Mouse (Mus musculus): ENCODE measurements around the gene Flad1. TPM values are rescaled to one million over a fixed set of nuclear protein-coding genes. Genes with fewer than 3 reads are reported as not detected.

The Flad1 gene
- polyA plus RNA-seq, 1 experiment from 2014 or later = 25.0 TPM

DNA sequence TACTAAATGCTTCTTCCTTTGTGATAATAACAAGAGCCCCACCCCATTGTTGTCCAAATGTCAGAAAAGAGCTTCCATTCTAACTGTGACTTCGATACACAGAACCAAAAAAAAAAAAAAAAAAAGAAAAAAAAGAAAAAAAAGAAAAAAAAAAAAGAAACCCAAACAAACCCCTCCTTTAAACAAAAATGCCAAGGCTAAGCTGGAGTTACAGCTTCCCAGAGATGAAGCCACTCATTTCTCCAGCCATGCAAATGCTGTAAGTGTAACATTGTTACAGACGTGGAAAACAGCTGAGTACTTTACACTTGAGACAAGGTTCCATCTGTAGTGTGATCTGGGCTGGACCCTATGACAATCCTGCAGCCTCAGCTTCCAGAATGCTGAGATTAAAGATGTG lies 5.5 kb upstream of the Flad1 start:
- H3K4me3 ChIP-seq (replicated peaks) = peak overlapping the region; percentile 60
- peaks cover 35% of the 10 kb centered on the region for H3K4me1 ChIP-seq (replicated peaks)
- ATAC-seq (ENCODE audit: insufficient number of reproducible peaks, insufficient read depth, low FRiP score, low TSS enrichment, low read depth) = no peak
- H3K27me3 ChIP-seq = no peaks in the 10 kb centered on the region
- peak overlapping the region; percentile 66 for H3K9ac ChIP-seq (replicated peaks)
- peak overlapping the region; percentile 80 for H3K4me2 ChIP-seq
- H3K27ac ChIP-seq = peak overlapping the region; percentile 97
- no peaks in the 10 kb centered on the region for H3K9me3 ChIP-seq
- 38% methylated on average over 2 of the region's 2 CpGs for WGBS
- peaks cover 36% of the 10 kb centered on the region for H3K36me3 ChIP-seq

DNA sequence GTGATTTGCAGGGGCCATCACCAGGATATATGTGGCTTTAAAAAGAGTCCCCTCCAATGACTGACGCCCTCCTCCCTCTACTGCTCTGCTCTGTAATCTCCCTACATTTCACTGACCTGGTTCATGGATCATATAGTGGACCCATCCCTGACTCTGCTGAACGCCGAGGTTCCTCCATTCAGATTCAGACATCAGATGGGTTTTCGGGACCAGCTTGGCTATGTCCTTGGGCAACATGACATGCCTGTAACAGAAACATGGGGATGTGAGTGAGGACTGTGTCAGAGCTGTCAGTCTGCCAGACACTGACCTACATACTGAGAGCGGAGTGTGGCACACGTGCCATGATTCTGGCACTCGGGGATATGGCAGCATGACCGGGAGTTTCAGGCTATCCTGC lies 4.5 kb upstream of the Flad1 start:
- Histone ChIP-seq H3K27me3 (no peaks in the 10 kb centered on the region), H3K9me3 (no peaks in the 10 kb centered on the region), H3K27ac (no peak overlapping the region), H3K9ac (replicated peaks) (no peak overlapping the region), H3K36me3 (peaks cover 36% of the 10 kb centered on the region), H3K4me3 (replicated peaks) (0 out of 2 replicates have a peak overlapping the region, but pooled peaks have one; percentile 60), H3K4me1 (replicated peaks) (peaks cover 27% of the 10 kb centered on the region), H3K4me2 (peak overlapping the region; percentile 80)
- no peak for ATAC-seq (ENCODE audit: insufficient number of reproducible peaks, insufficient read depth, low FRiP score, low TSS enrichment, low read depth)
- WGBS = 98% methylated on average over 8 of the region's 8 CpGs

DNA sequence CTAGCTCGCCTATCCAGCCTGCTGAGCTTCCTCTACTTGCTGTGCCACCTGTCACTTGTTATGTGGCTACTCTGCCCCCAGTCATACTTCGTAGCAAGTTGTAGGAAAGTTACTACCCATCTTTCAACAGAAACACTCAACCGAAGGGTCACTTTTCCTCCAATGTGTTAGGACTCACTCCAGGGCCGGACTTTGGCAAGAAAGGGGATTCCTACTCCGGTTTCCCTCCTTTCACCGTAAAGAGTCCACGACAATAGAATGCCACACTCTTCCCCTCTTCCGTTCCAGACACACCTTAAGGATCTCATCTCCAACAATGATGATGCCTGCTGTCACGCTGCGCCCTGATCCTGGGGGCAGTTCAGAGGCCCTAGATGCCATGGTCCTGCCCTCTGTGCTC lies 806 bp downstream of the Flad1 start:
- no peaks in the 10 kb centered on the region for H3K9me3 ChIP-seq
- no peak for ATAC-seq (ENCODE audit: insufficient number of reproducible peaks, insufficient read depth, low FRiP score, low TSS enrichment, low read depth)
- H3K27ac ChIP-seq = no peak overlapping the region
- WGBS = 78% methylated on average over 10 of the region's 10 CpGs
- H3K9ac ChIP-seq (replicated peaks) = peak overlapping the region; percentile 53
- no peaks in the 10 kb centered on the region for H3K27me3 ChIP-seq
- peaks cover 49% of the 10 kb centered on the region for H3K36me3 ChIP-seq
- peak overlapping the region; percentile 68 for H3K4me2 ChIP-seq
- peak overlapping the region; percentile 55 for H3K4me3 ChIP-seq (replicated peaks)
- H3K4me1 ChIP-seq (replicated peaks) = peaks cover 6% of the 10 kb centered on the region

DNA sequence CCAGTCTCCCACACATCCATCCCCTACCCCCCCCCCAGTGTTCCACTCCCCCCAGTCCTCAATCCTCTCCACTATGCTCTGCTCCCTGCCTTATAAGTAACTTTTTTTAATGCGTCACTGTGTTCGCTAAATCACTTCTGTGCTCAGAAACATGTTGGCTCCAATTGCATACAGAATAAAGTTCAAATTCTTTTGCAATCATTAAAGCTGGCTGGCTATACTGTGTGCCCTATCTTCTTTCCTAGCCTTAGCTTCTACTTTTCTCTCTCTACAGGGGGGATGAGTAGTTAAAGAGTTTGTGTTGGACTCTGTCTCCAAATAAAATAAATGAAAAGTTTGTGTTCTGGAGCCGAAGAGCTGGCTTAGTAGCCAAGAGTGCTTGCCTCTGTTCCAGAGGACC lies 2.0 kb downstream of the Flad1 start:
- no peak overlapping the region for H3K9ac ChIP-seq (replicated peaks)
- no peak for ATAC-seq (ENCODE audit: insufficient number of reproducible peaks, insufficient read depth, low FRiP score, low TSS enrichment, low read depth)
- WGBS = 95% methylated on average over 3 of the region's 3 CpGs
- H3K4me3 ChIP-seq (replicated peaks) = no peak overlapping the region
- no peak overlapping the region for H3K27ac ChIP-seq
- no peaks in the 10 kb centered on the region for H3K9me3 ChIP-seq
- peaks cover 43% of the 10 kb centered on the region for H3K36me3 ChIP-seq
- peaks cover 6% of the 10 kb centered on the region for H3K4me1 ChIP-seq (replicated peaks)
- no peak overlapping the region for H3K4me2 ChIP-seq
- no peaks in the 10 kb centered on the region for H3K27me3 ChIP-seq

DNA sequence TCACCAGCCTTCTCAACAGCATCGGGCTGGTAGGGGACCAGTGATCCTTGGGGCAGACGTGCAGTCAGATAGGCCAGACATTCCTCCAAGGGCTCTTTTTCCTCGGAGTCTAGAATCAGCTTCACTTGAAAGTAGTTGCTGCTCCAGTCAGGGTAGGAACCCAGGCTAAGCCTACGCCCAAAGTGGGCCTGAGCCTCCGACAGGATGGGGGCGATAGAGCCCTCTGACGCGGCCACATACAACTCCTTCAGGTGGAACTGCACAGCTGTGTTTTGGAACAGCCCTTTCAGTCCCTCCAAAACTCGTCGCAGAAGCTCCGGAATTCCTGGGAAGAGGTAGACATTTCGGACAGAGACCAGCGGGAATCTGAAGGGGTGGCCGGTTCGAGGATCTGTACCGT lies 3.2 kb downstream of the Flad1 start:
- no peak for ATAC-seq (ENCODE audit: insufficient number of reproducible peaks, insufficient read depth, low FRiP score, low TSS enrichment, low read depth)
- Histone ChIP-seq H3K9ac (replicated peaks) (no peak overlapping the region; the same call in 1 of the 2 replicates), H3K27ac (no peak overlapping the region), H3K27me3 (no peaks in the 10 kb centered on the region), H3K4me3 (replicated peaks) (no peak overlapping the region), H3K4me2 (no peak overlapping the region), H3K36me3 (peaks cover 44% of the 10 kb centered on the region), H3K9me3 (no peaks in the 10 kb centered on the region), H3K4me1 (replicated peaks) (peaks cover 6% of the 10 kb centered on the region)
- WGBS = 58% methylated on average over 16 of the region's 16 CpGs

DNA sequence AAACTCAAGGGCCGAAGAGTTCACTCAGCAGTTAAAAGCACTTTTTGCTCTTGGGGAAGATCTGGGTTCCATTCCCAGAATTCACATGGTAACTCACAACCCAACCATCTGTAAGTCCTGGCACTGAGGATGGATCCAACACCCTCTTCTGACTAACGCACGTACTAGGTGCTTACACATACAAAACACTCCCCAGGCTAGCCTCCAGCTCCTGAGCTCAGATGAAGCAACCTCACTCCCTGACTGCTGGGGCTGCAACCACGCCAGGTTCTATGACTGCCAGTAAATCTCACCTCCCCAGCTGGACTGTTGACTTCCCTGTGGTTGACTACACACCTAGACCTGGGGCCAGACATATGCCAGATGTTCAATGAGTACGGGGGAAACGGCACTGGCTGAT lies 4.8 kb downstream of the Flad1 start:
- no peak overlapping the region for H3K4me2 ChIP-seq
- 86% methylated on average over 6 of the region's 6 CpGs for WGBS
- peaks cover 6% of the 10 kb centered on the region for H3K4me1 ChIP-seq (replicated peaks)
- H3K9me3 ChIP-seq = no peaks in the 10 kb centered on the region
- H3K27me3 ChIP-seq = no peaks in the 10 kb centered on the region
- H3K27ac ChIP-seq = no peak overlapping the region
- no peak overlapping the region for H3K9ac ChIP-seq (replicated peaks)
- H3K4me3 ChIP-seq (replicated peaks) = no peak overlapping the region
- ATAC-seq (ENCODE audit: insufficient number of reproducible peaks, insufficient read depth, low FRiP score, low TSS enrichment, low read depth) = no peak
- peaks cover 54% of the 10 kb centered on the region for H3K36me3 ChIP-seq

DNA sequence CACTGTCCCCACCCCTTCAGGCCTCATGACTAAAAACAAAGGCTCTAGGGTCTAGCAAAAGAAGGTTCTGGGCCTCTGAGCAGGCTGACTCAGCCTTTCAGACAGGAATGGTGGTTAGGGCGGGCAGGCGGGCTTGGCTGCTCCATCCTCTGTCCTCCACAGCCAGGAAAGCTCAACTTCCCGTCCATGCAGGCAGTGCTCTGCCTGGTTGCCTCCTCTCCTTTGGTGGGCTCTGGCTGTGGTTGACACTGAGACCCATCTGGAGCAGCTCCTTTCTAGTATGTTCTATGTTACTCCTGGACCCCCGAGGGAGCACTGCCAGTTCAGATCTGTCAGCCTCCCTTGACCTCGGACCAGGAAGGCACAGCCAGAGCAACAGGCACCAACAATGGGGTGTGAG lies 9.0 kb downstream of the Flad1 start, which contains the start of gene Lenep:
Gene Lenep, minus strand, starts transcription at position 101 of the 400 bp plus-strand sequence.
- Histone ChIP-seq H3K9ac (replicated peaks) (no peak within 1 kb of the TSS), H3K36me3 (peaks cover 48% of the 10 kb centered on the region), H3K27ac (no peak within 1 kb of the TSS), H3K27me3 (no peaks in the 10 kb centered on the region), H3K9me3 (no peaks in the 10 kb centered on the region), H3K4me3 (replicated peaks) (no peak within 1 kb of the TSS), H3K4me1 (replicated peaks) (no peaks in the 10 kb centered on the region), H3K4me2 (no peak within 1 kb of the TSS)
- ATAC-seq (ENCODE audit: insufficient number of reproducible peaks, insufficient read depth, low FRiP score, low TSS enrichment, low read depth) = no peak
- whole genome bisulfite sequencing = 83% methylated on average over 5 of the region's 5 CpGs

DNA sequence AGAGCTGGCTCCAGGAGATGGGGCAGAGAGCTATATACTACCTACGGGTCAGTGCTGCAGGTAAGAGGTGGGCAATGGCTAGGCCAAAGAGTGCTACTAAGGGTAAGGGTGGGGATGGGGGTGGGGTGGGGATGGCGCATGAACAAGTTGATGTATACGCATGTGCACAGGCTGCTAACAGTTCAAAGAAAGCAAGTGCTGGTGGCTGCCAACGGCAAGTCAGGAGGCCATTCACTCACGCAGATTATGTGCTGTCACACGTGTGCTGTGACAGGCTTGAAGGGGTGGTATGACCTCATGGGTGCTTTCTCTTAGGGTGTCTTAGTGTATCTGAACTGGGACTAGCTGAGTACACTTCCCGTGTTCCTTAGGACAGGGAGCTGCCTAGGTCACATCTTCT lies 10.3 kb downstream of the Flad1 start:
- Histone ChIP-seq H3K36me3 (peaks cover 38% of the 10 kb centered on the region), H3K4me2 (no peak overlapping the region), H3K27ac (no peak overlapping the region), H3K4me1 (replicated peaks) (peaks cover 6% of the 10 kb centered on the region), H3K9ac (replicated peaks) (no peak overlapping the region), H3K27me3 (no peaks in the 10 kb centered on the region), H3K4me3 (replicated peaks) (no peak overlapping the region), H3K9me3 (no peaks in the 10 kb centered on the region)
- no peak for ATAC-seq (ENCODE audit: insufficient number of reproducible peaks, insufficient read depth, low FRiP score, low TSS enrichment, low read depth)
- WGBS = 90% methylated on average over 7 of the region's 7 CpGs

DNA sequence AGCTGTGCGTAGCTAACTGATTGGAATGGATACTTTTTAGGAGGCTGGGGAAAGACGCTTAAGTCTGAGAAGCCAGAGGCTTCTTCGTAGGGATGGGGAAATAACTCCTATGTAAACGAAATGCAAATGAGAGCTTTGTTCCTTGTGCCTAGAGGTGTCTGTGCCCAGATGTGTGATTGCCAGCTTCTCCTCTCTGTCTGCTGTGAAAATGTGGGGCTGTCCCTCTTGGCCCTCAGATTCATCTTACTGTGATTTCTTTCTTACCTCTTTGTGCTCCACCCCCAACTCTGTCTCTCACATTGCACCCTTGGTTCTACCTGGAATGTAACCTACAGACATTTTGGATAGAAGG lies 15.0 kb downstream of the Flad1 start:
- H3K27ac ChIP-seq = peak overlapping the region; percentile 79; the same call in 1 of the 2 replicates
- H3K27me3 ChIP-seq = peaks cover 16% of the 10 kb centered on the region
- ATAC-seq (ENCODE audit: insufficient number of reproducible peaks, insufficient read depth, low FRiP score, low TSS enrichment, low read depth) = no peak
- no peaks in the 10 kb centered on the region for H3K9me3 ChIP-seq
- peaks cover 5% of the 10 kb centered on the region; the same call in 1 of the 2 replicates for H3K36me3 ChIP-seq
- H3K4me2 ChIP-seq = peak overlapping the region; percentile 100
- peak overlapping the region; percentile 58 for H3K9ac ChIP-seq (replicated peaks)
- H3K4me1 ChIP-seq (replicated peaks) = peaks cover 47% of the 10 kb centered on the region
- peak overlapping the region; percentile 53 for H3K4me3 ChIP-seq (replicated peaks)
- 2% methylated on average over 4 of the region's 4 CpGs for WGBS

DNA sequence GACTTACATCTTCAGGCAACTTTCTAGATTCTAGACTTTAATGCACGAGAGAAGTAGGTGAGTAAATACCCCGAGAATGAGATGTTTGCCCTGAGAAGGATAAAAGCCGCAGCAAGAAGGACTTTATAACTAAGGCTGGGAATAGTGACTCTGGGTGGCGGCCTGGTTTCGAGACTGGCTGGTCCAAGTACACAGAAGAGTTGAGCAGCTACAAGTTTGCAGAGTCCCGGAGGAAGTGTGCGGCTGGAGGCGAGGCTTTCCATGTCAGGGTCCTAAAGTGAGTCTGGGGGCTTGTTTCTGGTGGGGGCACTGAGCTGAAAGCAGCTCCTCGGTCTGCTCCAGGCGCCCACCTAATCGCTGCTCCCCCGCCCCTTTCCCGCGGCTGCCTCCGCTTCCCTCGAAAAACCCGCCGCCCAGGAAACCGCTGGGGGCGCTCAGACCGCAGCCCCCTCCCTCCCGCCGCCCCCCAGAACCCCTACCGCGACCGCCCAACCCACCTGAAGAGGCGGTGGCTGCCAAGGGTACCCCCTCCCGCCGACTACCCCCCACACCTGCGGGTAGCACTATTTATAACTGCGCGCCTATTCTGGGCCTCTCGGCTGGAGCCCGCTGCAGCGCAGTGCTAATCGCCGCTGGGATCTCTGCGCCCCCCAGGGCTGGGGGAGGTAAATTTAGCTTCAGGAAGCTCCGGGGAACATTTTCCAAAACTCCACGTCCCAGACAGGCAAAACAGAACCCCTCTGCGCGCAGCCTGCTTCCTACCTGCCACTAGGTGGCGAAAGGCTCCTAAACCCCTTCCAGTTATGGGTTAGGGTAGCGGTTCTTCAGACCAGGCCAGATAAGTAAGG lies 15.6 kb downstream of the Flad1 start:
- Histone ChIP-seq H3K27me3 (peaks cover 21% of the 10 kb centered on the region), H3K4me1 (replicated peaks) (peaks cover 53% of the 10 kb centered on the region), H3K4me3 (replicated peaks) (peak overlapping the region; percentile 53), H3K36me3 (no peaks in the 10 kb centered on the region), H3K4me2 (peak overlapping the region; percentile 100), H3K9me3 (no peaks in the 10 kb centered on the region), H3K27ac (peak overlapping the region; percentile 79), H3K9ac (replicated peaks) (peak overlapping the region; percentile 58)
- WGBS = 1% methylated on average over 43 of the region's 44 CpGs
- ATAC-seq (ENCODE audit: insufficient number of reproducible peaks, insufficient read depth, low FRiP score, low TSS enrichment, low read depth) = no peak

DNA sequence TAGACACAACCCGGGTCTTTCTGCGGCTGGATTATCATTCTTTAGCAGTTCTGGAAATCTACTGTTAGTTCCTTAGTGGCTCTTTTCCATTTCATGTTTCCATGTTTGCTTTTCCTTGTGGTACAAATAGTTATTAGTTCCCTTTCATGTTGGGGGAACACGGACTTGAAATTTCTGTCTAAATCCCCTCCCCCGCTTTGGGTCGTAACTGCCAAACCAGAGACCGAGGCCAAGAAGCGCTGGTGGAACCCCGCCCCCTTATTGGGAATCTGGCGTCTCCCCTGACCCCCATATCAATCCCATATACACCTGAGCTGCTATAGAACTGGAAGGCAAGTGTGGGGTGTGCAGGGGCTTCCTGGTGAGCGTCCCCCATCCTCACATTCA lies 16.3 kb downstream of the Flad1 start:
- no peak for ATAC-seq (ENCODE audit: insufficient number of reproducible peaks, insufficient read depth, low FRiP score, low TSS enrichment, low read depth)
- H3K27me3 ChIP-seq = peaks cover 26% of the 10 kb centered on the region

More for the DNA sequence above, 16.3 kb downstream of the Flad1 start:
- Histone ChIP-seq H3K27ac (peak overlapping the region; percentile 84), H3K9me3 (no peaks in the 10 kb centered on the region), H3K9ac (replicated peaks) (peak overlapping the region; percentile 55; the same call in 1 of the 2 replicates), H3K4me3 (replicated peaks) (peak overlapping the region; percentile 53), H3K36me3 (no peaks in the 10 kb centered on the region), H3K4me1 (replicated peaks) (peaks cover 59% of the 10 kb centered on the region), H3K4me2 (peak overlapping the region; percentile 100)
- 2% methylated on average over 10 of the region's 10 CpGs for WGBS
